22 mouse cellular contexts compared by ENCODE assay signal in the genomic region with DNA sequence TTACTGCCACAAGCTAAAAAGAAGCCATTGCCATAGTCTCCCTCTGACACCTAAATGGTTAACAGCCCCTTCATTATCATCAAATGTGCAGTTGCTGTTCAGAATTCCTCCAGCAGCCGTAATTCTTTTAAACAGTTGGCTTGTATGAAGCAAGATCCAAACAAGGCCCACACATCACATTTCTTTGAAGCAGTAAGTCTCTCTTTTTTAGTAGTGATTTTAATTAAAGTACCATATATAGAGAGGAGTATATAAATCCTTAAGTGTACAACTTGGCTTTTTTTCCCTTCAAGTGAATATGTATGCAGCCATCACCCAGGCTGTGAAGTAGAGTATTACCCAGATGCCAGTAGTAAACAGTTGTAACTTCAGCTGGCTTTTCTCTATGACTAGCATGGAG.
"Had no signal": no experiment of that assay in that cellular context is flagged by ENCODE, and none has a peak within 500 bp of the region (broad histone marks: within the 10 kb centered on the region; RNA-seq: fewer than 3 reads in every experiment).

No protein-coding gene starts in this region.

- H3K9ac ChIP-seq: limb, embryonic 13.5 days; lung, embryonic 15.5 days; midbrain, embryonic 13.5 days; neural tube, embryonic 13.5 days; stomach, embryonic 15.5 days had no signal

- ATAC-seq: intestine, postnatal 0 days; midbrain, embryonic 13.5 days; midbrain, embryonic 16.5 days had no signal

- H3K4me1 ChIP-seq: limb, embryonic 10.5 days; limb, embryonic 13.5 days; lung, embryonic 15.5 days; midbrain, embryonic 13.5 days; neural tube, embryonic 13.5 days had no signal

- H3K4me2 ChIP-seq: limb, embryonic 13.5 days; lung, embryonic 15.5 days; midbrain, embryonic 13.5 days; neural tube, embryonic 13.5 days; stomach, embryonic 15.5 days had no signal

- H3K4me3 ChIP-seq: limb, embryonic 10.5 days; limb, embryonic 13.5 days; lung, embryonic 15.5 days; megakaryocyte, embryonic 14.5 days; midbrain, embryonic 10.5 days; midbrain, embryonic 13.5 days; myocyte; neural tube, embryonic 13.5 days; stomach, embryonic 15.5 days had no signal

- H3K36me3 ChIP-seq: limb, embryonic 10.5 days; limb, embryonic 13.5 days; lung, embryonic 15.5 days; midbrain, embryonic 10.5 days; midbrain, embryonic 13.5 days; neural tube, embryonic 13.5 days; stomach, embryonic 15.5 days had no signal

- H3K9me3 ChIP-seq: limb, embryonic 10.5 days; limb, embryonic 13.5 days; lung, embryonic 15.5 days; megakaryocyte, embryonic 14.5 days; midbrain, embryonic 10.5 days; midbrain, embryonic 13.5 days; neural tube, embryonic 13.5 days; stomach, embryonic 15.5 days had no signal

- H3K27me3 ChIP-seq: limb, embryonic 13.5 days; lung, embryonic 15.5 days; megakaryocyte, embryonic 14.5 days; midbrain, embryonic 13.5 days; neural tube, embryonic 13.5 days; stomach, embryonic 15.5 days had no signal

- DNase-seq: kidney, adult 2 months; kidney, postnatal 14 days; kidney, postnatal 4 days; layer of hippocampus, adult 9-11 months; layer of hippocampus, postnatal 36 days; lung, postnatal 10 days; lung, postnatal 36 days; retina, postnatal 1 day; right cerebral cortex, postnatal 25 days; spleen, adult 18-20 months; thymus, postnatal 25 days had no signal

- H3K27ac ChIP-seq: limb, embryonic 10.5 days; limb, embryonic 13.5 days; lung, embryonic 15.5 days; midbrain, embryonic 10.5 days; midbrain, embryonic 13.5 days; neural tube, embryonic 13.5 days; stomach, embryonic 15.5 days had no signal
